Mouse (Mus musculus) kidney, embryonic 15.5 days (tissue): ENCODE measurements around the gene Galnt3. TPM values are rescaled to one million over a fixed set of nuclear protein-coding genes. Genes with fewer than 3 reads are reported as not detected.
A peak's percentile ranks its signal among the peaks of the same experiment; 100 is the strongest.

Experiments used
- ATAC-seq: fragments of 200-750 bp; cut with Nextera tagmentation; replicated peaks from 2 replicates; pipeline ENCODE4 v1.8.0; 2017; ENCODE audit warnings: moderate TSS enrichment; ENCODE audit not compliant: low FRiP score
- H3K27ac ChIP-seq: fragments of 300-500 bp; sonication (generic); 2 replicates; pipeline ENCODE4 v1.5.1; 2015; ENCODE audit warnings: mild to moderate bottlenecking, inconsistent platforms
- H3K27me3 ChIP-seq: fragments of 300-500 bp; sonication (generic); 2 replicates; pipeline ENCODE4 v1.6.1; 2015; ENCODE audit warnings: inconsistent platforms
- H3K36me3 ChIP-seq: fragments of 300-500 bp; sonication (generic); 2 replicates; pipeline ENCODE4 v1.6.1; 2015; ENCODE audit warnings: inconsistent platforms
- H3K4me1 ChIP-seq: fragments of 300-500 bp; sonication (generic); 2 replicates; pipeline ENCODE4 v1.6.1; 2015; ENCODE audit warnings: inconsistent platforms
- H3K4me2 ChIP-seq: fragments of 300-500 bp; sonication (generic); 2 replicates; pipeline ENCODE4 v1.6.1; 2015; ENCODE audit warnings: moderate library complexity, mild to moderate bottlenecking, inconsistent platforms
- H3K4me3 ChIP-seq: fragments of 300-500 bp; sonication (generic); replicated peaks from 2 replicates; pipeline ENCODE4 v1.5.1; 2015; ENCODE audit warnings: mild to moderate bottlenecking, inconsistent platforms
- H3K9ac ChIP-seq: fragments of 300-500 bp; sonication (generic); 2 replicates; pipeline ENCODE4 v1.6.1; 2015; ENCODE audit warnings: mild to moderate bottlenecking, inconsistent platforms
- H3K9me3 ChIP-seq: fragments of 300-500 bp; sonication (generic); replicated peaks from 2 replicates; pipeline ENCODE4 v1.6.1; 2016; ENCODE audit warnings: inconsistent platforms
- WGBS: fragments of 180-500 bp; shearing (Covaris S2); methylation state at CpG from one replicate; pipeline ENCODE4 v1.1.7; 2015; ENCODE audit warnings: mixed read lengths; 5-methylcytosine and 5-hydroxymethylcytosine counted together
- polyA plus RNA-seq: library from polyadenylated mRNA; unstranded; fragments of >200 nt; fragmentation: Nextera tagmentation; extraction: Ambion mirVana; gene quantifications from 2 replicates; pipeline ENCODE4 v1.2.1, GENCODE M21; 2015

Gene Galnt3
- polyA plus RNA-seq, 1 experiment from 2014 or later = 9.8 TPM

GRCm38 (mm10) chr2:66101686-66102304 lies 23.0 kb downstream of the Galnt3 start:
- Histone ChIP-seq H3K27ac (no peak overlapping the region), H3K4me3 (no peak overlapping the region), H3K27me3 (no peaks in the 10 kb centered on the region), H3K36me3 (peaks cover 2% of the 10 kb centered on the region; the same call in 1 of the 2 replicates), H3K9me3 (no peaks in the 10 kb centered on the region), H3K4me2 (no peak overlapping the region), H3K4me1 (0 out of 2 replicates have a peak, but pooled peaks cover 14% of the 10 kb centered on the region), H3K9ac (no peak overlapping the region)
- ATAC-seq = no peak
- WGBS = 95% methylated on average over 9 of the region's 9 CpGs

- no peak overlapping the region for H3K4me3 ChIP-seq
- 48% methylated on average over 17 of the region's 17 CpGs for WGBS
- H3K36me3 ChIP-seq = peaks cover 4% of the 10 kb centered on the region; the same call in 1 of the 2 replicates
- H3K4me1 ChIP-seq = 0 out of 2 replicates have a peak, but pooled peaks cover 14% of the 10 kb centered on the region
- H3K27me3 ChIP-seq = no peaks in the 10 kb centered on the region
- 0 out of 2 replicates have a peak overlapping the region, but pooled peaks have one; percentile 7 for H3K4me2 ChIP-seq
- ATAC-seq = no peak
- H3K9me3 ChIP-seq = no peaks in the 10 kb centered on the region
- no peak overlapping the region for H3K27ac ChIP-seq
- H3K9ac ChIP-seq = no peak overlapping the region
These were observed 24.0 kb downstream of the Galnt3 start for GRCm38 (mm10) chr2:66100671-66101351.

GRCm38 (mm10) chr2:66100239-66100638 lies 24.6 kb downstream of the Galnt3 start:
- no peak overlapping the region for H3K27ac ChIP-seq
- ATAC-seq = no peak
- 56% methylated on average over 7 of the region's 7 CpGs for WGBS

GRCm38 (mm10) chr2:66094622-66095181 lies 30.1 kb downstream of the Galnt3 start:
- Histone ChIP-seq H3K4me2 (no peak overlapping the region), H3K27ac (0 out of 2 replicates have a peak overlapping the region, but pooled peaks have one; percentile 9), H3K9me3 (no peaks in the 10 kb centered on the region), H3K36me3 (peaks cover 4% of the 10 kb centered on the region; the same call in 1 of the 2 replicates), H3K9ac (no peak overlapping the region), H3K4me1 (0 out of 2 replicates have a peak, but pooled peaks cover 8% of the 10 kb centered on the region), H3K27me3 (no peaks in the 10 kb centered on the region), H3K4me3 (no peak overlapping the region)
- ATAC-seq = no peak
- WGBS = 38% methylated on average over 4 of the region's 4 CpGs

More at GRCm38 (mm10) chr2:66100239-66100638, 24.6 kb downstream of the Galnt3 start:
- no peaks in the 10 kb centered on the region for H3K27me3 ChIP-seq
- H3K4me3 ChIP-seq = no peak overlapping the region
- no peaks in the 10 kb centered on the region for H3K9me3 ChIP-seq
- H3K4me1 ChIP-seq = 0 out of 2 replicates have a peak, but pooled peaks cover 14% of the 10 kb centered on the region
- 0 out of 2 replicates have a peak overlapping the region, but pooled peaks have one; percentile 7 for H3K4me2 ChIP-seq
- no peak overlapping the region for H3K9ac ChIP-seq
- peaks cover 4% of the 10 kb centered on the region; the same call in 1 of the 2 replicates for H3K36me3 ChIP-seq

GRCm38 (mm10) chr2:66091296-66091695 lies 33.5 kb downstream of the Galnt3 start:
- 48% methylated on average over 5 of the region's 5 CpGs for WGBS
- Histone ChIP-seq H3K9ac (no peak overlapping the region), H3K4me3 (no peak overlapping the region), H3K4me2 (no peak overlapping the region), H3K36me3 (no peaks in the 10 kb centered on the region), H3K27ac (no peak overlapping the region), H3K9me3 (no peaks in the 10 kb centered on the region), H3K27me3 (no peaks in the 10 kb centered on the region), H3K4me1 (0 out of 2 replicates have a peak, but pooled peaks cover 8% of the 10 kb centered on the region)
- no peak for ATAC-seq

DNA sequence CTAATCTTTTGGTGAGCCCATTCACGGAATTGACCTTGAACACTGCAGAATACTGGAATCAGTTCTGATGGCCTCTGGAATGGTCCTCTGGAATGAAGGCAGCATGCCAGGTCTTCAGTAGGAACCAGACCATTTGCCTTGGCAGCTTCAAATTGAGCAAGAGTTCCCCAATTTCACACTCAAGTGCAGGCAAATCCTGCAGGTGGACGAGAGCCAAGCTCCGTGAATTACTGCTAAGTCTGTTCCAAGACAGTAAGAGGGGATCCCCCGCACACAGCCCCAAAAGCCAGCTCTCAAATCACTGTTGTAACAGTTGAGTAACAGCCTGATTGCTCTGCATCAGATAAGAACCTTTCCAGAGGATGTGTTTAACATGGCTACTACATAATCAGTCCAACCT lies 42.9 kb downstream of the Galnt3 start:
- no peak overlapping the region for H3K4me3 ChIP-seq
- no peaks in the 10 kb centered on the region for H3K36me3 ChIP-seq
- H3K9ac ChIP-seq = no peak overlapping the region
- 67% methylated on average over 4 of the region's 4 CpGs for WGBS
- no peaks in the 10 kb centered on the region for H3K27me3 ChIP-seq
- H3K4me1 ChIP-seq = no peaks in the 10 kb centered on the region
- no peak overlapping the region for H3K4me2 ChIP-seq
- no peaks in the 10 kb centered on the region for H3K9me3 ChIP-seq
- H3K27ac ChIP-seq = no peak overlapping the region
- no peak for ATAC-seq

GRCm38 (mm10) chr2:66080731-66081130 lies 44.1 kb downstream of the Galnt3 start:
- H3K9ac ChIP-seq = no peak overlapping the region
- no peak overlapping the region for H3K4me2 ChIP-seq
- H3K27me3 ChIP-seq = no peaks in the 10 kb centered on the region
- ATAC-seq = no peak
- H3K4me3 ChIP-seq = no peak overlapping the region
- 89% methylated on average over 2 of the region's 2 CpGs for WGBS
- no peak overlapping the region for H3K27ac ChIP-seq
- H3K4me1 ChIP-seq = no peaks in the 10 kb centered on the region
- no peaks in the 10 kb centered on the region for H3K36me3 ChIP-seq
- H3K9me3 ChIP-seq = no peaks in the 10 kb centered on the region

DNA sequence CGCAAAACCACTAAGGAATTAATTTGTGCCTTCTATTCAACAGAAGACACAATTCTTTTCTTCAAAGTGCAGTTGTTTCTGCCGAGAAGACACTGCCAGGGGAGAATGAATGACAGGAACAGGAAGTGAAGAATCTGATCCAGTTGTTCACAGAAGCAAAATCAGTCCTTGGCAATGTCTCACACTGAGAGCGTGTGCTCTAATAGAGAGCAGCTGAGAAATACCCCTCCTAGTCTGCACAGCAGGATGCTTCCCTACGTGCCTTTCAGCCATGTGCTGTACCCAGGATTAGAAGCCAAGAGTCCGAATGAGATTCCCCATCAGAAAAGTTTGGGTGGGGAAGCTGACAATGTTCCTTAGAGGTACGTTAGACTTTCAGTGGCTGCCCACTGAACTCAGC lies 55.3 kb downstream of the Galnt3 start:
- ATAC-seq = no peak

GRCm38 (mm10) chr2:66063291-66063690 lies 61.5 kb downstream of the Galnt3 start:
- no peaks in the 10 kb centered on the region for H3K27me3 ChIP-seq
- no peak overlapping the region for H3K27ac ChIP-seq
- no peaks in the 10 kb centered on the region for H3K36me3 ChIP-seq
- H3K4me2 ChIP-seq = no peak overlapping the region
- 85% methylated on average over 10 of the region's 10 CpGs for WGBS
- H3K9ac ChIP-seq = no peak overlapping the region
- H3K4me1 ChIP-seq = no peaks in the 10 kb centered on the region
- no peak overlapping the region for H3K4me3 ChIP-seq
- no peak for ATAC-seq
- H3K9me3 ChIP-seq = no peaks in the 10 kb centered on the region

More for the DNA sequence above, 55.3 kb downstream of the Galnt3 start:
- Histone ChIP-seq H3K27ac (no peak overlapping the region), H3K4me3 (no peak overlapping the region), H3K27me3 (no peaks in the 10 kb centered on the region), H3K4me2 (no peak overlapping the region), H3K9me3 (no peaks in the 10 kb centered on the region), H3K4me1 (no peaks in the 10 kb centered on the region), H3K36me3 (no peaks in the 10 kb centered on the region), H3K9ac (no peak overlapping the region)
- 58% methylated on average over 6 of the region's 6 CpGs for WGBS

- Histone ChIP-seq H3K9me3 (no peaks in the 10 kb centered on the region), H3K4me1 (no peaks in the 10 kb centered on the region), H3K36me3 (no peaks in the 10 kb centered on the region), H3K27ac (no peak overlapping the region), H3K4me2 (no peak overlapping the region), H3K4me3 (no peak overlapping the region), H3K9ac (no peak overlapping the region), H3K27me3 (no peaks in the 10 kb centered on the region)
- WGBS = 90% methylated on average over 12 of the region's 12 CpGs
- ATAC-seq = no peak
These were observed 80.2 kb downstream of the Galnt3 start for GRCm38 (mm10) chr2:66044405-66045089.

- Histone ChIP-seq H3K4me3 (no peak overlapping the region), H3K9ac (no peak overlapping the region), H3K36me3 (no peaks in the 10 kb centered on the region), H3K27ac (no peak overlapping the region), H3K9me3 (no peaks in the 10 kb centered on the region), H3K4me1 (no peaks in the 10 kb centered on the region), H3K4me2 (no peak overlapping the region), H3K27me3 (no peaks in the 10 kb centered on the region)
- ATAC-seq = no peak
- WGBS = 64% methylated on average over 17 of the region's 17 CpGs
These were observed 81.1 kb downstream of the Galnt3 start for GRCm38 (mm10) chr2:66043441-66044404.
